Mouse (Mus musculus) frontal cortex, adult 2 months (tissue): ENCODE measurements around the gene Tsr2. TPM values are rescaled to one million over a fixed set of nuclear protein-coding genes. Genes with fewer than 3 reads are reported as not detected.

Experiments used
- DNase-seq, 2 experiments: peaks; one replicate each; pipeline ENCODE4 v3.0.0; 2022; ENCODE audit warnings: low spot score in 1 of 2; ENCODE audit errors: extremely low spot score in 1 of 2
- polyA plus RNA-seq: library from polyadenylated mRNA; depleted of rRNA; stranded (reverse); fragments of >200 nt; gene quantifications from 2 replicates; pipeline ENCODE4 v1.2.3, GENCODE M21; 2012; rRNA removed

Tsr2 gene
- polyA plus RNA-seq, 1 experiment: 66.9 TPM

DNA sequence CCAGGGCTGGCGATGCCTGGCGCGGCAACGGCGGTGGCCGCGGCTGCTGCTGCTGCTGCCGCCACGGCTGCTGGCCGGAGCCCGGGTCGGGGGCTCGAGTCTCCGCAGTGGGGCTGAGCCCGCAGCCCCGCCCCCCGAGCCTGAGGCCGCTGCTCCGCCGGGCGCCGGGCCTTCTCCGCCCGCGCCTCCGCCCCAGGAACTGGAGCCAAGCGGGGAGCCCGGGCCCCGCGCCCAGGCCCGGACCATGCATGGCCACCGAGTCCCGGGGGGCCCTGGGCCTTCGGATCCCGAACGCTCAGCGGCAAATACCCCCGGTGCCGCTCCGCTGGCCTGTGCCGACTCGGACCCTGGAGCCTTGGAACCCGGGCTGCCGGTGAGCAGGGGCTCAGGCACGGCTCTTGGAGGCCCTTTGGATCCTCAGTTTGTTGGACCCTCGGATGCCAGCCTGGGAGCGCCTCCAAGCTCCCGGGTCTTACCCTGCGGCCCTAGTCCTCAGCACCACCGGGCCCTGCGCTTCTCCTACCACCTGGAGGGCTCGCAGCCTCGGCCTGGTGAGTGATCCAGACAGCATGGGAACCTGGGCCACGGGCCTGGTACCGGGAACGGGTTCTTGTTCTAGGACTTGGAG, 48.8 kb downstream of the Tsr2 start:
- no peak for DNase-seq

DNA sequence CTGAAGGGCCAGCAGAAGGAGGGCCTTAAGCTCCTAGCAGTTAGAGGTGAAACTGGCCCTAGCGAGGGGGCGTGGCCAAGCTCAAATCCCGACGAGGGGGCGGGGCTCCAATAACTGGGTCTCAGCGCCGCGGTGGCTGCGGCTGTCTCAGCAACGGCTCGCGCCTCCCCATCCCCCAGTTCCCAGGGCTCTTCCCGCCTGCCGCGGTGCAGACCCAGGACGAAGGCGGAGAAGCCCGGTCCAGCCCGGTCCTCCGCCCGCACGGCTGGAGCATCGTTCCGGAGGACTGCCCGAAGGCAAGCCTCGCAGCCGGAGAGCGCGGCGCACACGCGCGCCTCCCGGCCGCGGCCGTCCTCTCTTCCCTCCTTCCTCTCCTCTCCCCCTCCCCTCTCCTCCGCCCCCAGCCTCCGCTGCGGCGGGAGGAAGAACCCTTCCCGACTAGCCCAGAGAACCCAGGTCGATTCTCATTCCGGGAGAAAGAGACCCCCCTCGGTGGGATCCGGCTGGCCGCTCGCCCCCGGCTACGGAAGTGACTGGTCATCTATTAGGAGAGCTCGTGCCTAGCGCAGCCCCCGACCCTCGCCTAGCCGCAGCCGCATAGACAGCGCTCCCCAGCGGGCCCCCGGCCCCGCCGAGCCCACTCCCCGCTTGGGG, 49.4 kb downstream of the Tsr2 start:
- peak; percentile 39 to 77 for DNase-seq

DNA sequence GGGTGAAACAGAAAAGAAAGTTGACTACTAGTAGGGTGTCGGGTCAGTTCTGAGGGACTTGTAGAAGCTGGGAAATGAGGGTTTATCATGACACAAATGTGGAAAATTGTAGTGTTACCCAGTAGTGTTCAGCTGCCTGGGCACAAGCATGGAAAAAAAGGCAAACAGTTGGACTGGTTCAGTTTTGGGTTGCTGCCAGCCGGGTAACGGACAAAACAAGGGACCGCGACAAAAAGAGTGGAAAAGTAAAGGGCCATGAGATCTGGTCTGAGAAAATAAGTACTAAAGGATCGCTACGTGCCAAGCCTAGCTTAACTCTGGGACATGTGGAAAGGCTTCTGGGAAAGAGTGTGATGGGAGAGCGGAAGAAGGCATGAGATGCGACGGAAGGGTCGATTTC, 50.0 kb downstream of the Tsr2 start:
- no peak for DNase-seq

- no peak for DNase-seq
These were observed 50.5 kb downstream of the Tsr2 start, which contains the start of gene Fgd1 for GRCm38 (mm10) chrX:151045850-151046249. TSS of gene Fgd1 (plus strand) at chrX:151046150.

DNA sequence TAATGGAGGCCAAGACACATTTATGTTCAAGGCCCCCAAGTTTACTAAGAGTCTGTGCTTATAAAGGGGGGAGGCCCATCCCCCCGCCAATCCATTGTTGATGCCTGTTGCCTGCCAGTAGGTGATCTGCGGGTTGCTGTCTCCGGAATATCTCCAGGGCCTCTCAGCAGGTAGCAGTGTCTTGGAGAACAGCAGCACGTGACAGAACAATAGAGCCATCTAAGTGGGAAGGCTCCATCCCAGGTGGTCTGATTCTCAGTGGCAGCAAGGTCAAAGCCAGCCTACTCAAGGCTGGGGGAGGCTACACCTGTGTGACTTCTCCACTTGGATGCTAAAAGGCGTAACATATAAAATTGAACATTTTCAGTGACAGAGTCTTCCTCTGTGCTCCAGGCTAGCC, 55.1 kb downstream of the Tsr2 start:
- no peak for DNase-seq

Other genes starting within 250 kb of the Tsr2 start
- 83.7 and 99.0 TPM in 2 replicates for gene Gnl3l, start 79.2 kb downstream of the Tsr2 start, polyA plus RNA-seq
- gene Fgd1, start 50.4 kb downstream of the Tsr2 start, polyA plus RNA-seq: 16.5 and 18.4 TPM in 2 replicates
- gene Wnk3, start 101.5 kb upstream of the Tsr2 start, polyA plus RNA-seq: 8.7 and 10.3 TPM in 2 replicates
- 13.0 and 14.9 TPM in 2 replicates for gene Fam120c, start 247.6 kb upstream of the Tsr2 start, polyA plus RNA-seq